Mouse (Mus musculus): ENCODE data around the gene Traf3.

GRCm38 (mm10) chr12:111225197-111225780 lies 59.1 kb downstream of the Traf3 start:
- no peak for TF ChIP-seq CTCF (IDR thresholded peaks at IDR 0.05; ENCODE audit: low read depth, low read length)
- TF ChIP-seq EP300 (IDR thresholded peaks at IDR 0.05; ENCODE audit: insufficient read depth, low read depth, low read length) = no peak
- TF ChIP-seq POLR2A (IDR thresholded peaks at IDR 0.05; ENCODE audit: insufficient read depth, low read length) = no peak
